Mouse (Mus musculus): Measurements from ENCODE around the gene Park7.

- TF ChIP-seq POLR2A (IDR thresholded peaks at IDR 0.05; ENCODE audit: control insufficient read depth in 1 of 2, insufficient read depth in 1 of 2, low read depth in 1 of 2, low read length in 2 of 2, poor library complexity in 1 of 2): no peak
- TF ChIP-seq ELF1 (IDR thresholded peaks at IDR 0.05; ENCODE audit: low read depth, low read length): no peak
- no peak for TF ChIP-seq GATA1 (IDR thresholded peaks at IDR 0.05; ENCODE audit: low read depth, low read length)
- no peak for TF ChIP-seq TCF12 (IDR thresholded peaks at IDR 0.05; ENCODE audit: low read depth, low read length)
- no peak for TF ChIP-seq MAZ (IDR thresholded peaks at IDR 0.05; ENCODE audit: low read depth, low read length)
These were observed 33.9 kb downstream of the Park7 start for GRCm38 (mm10) chr4:150880364-150880763.
